Mouse (Mus musculus) small intestine, adult 2 months (tissue): ENCODE measurements around the gene Ppif.

Experiments
- CTCF ChIP-seq: fragments of 200-500 bp; IDR thresholded peaks from 2 replicates; pipeline ENCODE4 v1.5.1; 2012; ENCODE audit warnings: low read depth, mild to moderate bottlenecking, control low read depth, inconsistent platforms, low read length, moderate library complexity, mixed read lengths; ENCODE audit not compliant: insufficient replicate concordance, insufficient read length; ENCODE audit errors: extremely low read depth
- POLR2A ChIP-seq: fragments of 200-500 bp; IDR thresholded peaks from 2 replicates; pipeline ENCODE4 v1.6.1; 2012; ENCODE audit warnings: low read depth, mild to moderate bottlenecking, control low read depth, inconsistent platforms, low read length, moderate library complexity

- TF ChIP-seq CTCF (no peak), POLR2A (no peak)
Measured at GRCm38 (mm10) chr14:25741211-25741610, 47.3 kb downstream of the Ppif start.
